8 mouse cellular contexts compared by ENCODE assay signal in the genomic region with DNA sequence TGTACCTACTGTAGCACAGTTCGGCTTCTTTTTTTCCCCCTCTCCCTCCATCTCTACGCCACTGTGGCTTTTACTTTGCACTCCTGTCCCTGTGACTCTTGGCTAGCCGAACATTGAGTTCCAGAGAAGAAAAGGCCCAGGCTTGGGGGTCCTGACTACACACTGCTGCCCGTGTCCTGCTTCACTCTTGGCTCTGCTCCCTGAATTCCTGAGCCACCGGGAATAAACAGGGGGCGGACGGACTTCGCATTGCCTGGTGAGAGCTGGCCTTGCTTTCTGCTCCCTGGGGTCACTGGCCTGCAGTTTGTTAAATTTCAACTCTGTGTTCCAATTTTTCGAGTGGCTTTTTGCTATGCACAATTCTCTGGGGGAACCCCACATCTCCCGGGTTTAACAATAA. TPM values are rescaled to one million over a fixed set of nuclear protein-coding genes. Genes with fewer than 3 reads are reported as not detected.
DNase-seq lines count a peak whose midpoint lies in the region; ATAC-seq and TF ChIP-seq lines count a peak whose summit lies in the region.

No protein-coding gene starts in this region.

- TF ChIP-seq POLR2A in small intestine, adult 2 months (IDR thresholded peaks at IDR 0.05; ENCODE audit: low read depth, low read length) = no peak

- no peaks in the 10 kb centered on the region for H3K36me3 ChIP-seq in hindbrain, embryonic 12.5 days
- H3K36me3 ChIP-seq in limb, embryonic 13.5 days = no peaks in the 10 kb centered on the region
- H3K36me3 ChIP-seq in small intestine, adult 2 months (ENCODE audit: control insufficient read depth, insufficient read depth, low read length) = no peaks in the 10 kb centered on the region

- ATAC-seq in hindbrain, embryonic 12.5 days (ENCODE audit: low FRiP score) = no peak
- ATAC-seq in limb, embryonic 13.5 days (ENCODE audit: low FRiP score, low read depth) = no peak

- no peak overlapping the region for H3K9ac ChIP-seq in hindbrain, embryonic 12.5 days
- peak overlapping the region; percentile 19; the same call in 1 of the 2 replicates for H3K9ac ChIP-seq in limb, embryonic 13.5 days

- no peak overlapping the region for H3K4me3 ChIP-seq in left cerebral cortex, adult 2 months
- no peak overlapping the region for H3K4me3 ChIP-seq in hindbrain, embryonic 12.5 days
- no peak overlapping the region for H3K4me3 ChIP-seq in limb, embryonic 13.5 days
- H3K4me3 ChIP-seq in small intestine, adult 2 months (ENCODE audit: low read depth, low read length) = no peak overlapping the region

- 21% methylated on average over 10 of the region's 10 CpGs for WGBS in hindbrain, embryonic 12.5 days
- 10% methylated on average over 10 of the region's 10 CpGs for WGBS in limb, embryonic 13.5 days
- WGBS in small intestine, adult 2 months = 59% methylated on average over 10 of the region's 10 CpGs

- no peak for DNase-seq in left cerebral cortex, adult 2 months (ENCODE audit: extremely low spot score in 1 of 2, low spot score in 2 of 2)
- no peak for DNase-seq in left cerebral cortex, adult 8-10 months (ENCODE audit: low spot score in 2 of 2)
- DNase-seq in layer of hippocampus, adult 9-11 months = no peak
- DNase-seq in left cerebral cortex, adult 9 months (ENCODE audit: low spot score in 2 of 2) = no peak
- no peak for DNase-seq in frontal cortex, postnatal 25 days (ENCODE audit: low spot score in 2 of 2)

- no peaks in the 10 kb centered on the region for H3K9me3 ChIP-seq in hindbrain, embryonic 12.5 days (replicated peaks)
- H3K9me3 ChIP-seq in limb, embryonic 13.5 days = no peaks in the 10 kb centered on the region

- no peak overlapping the region for H3K4me2 ChIP-seq in hindbrain, embryonic 12.5 days (replicated peaks)
- H3K4me2 ChIP-seq in limb, embryonic 13.5 days (replicated peaks) = peak overlapping the region; percentile 30; the same call in 1 of the 2 replicates

- intact Hi-C loops in left cerebral cortex, adult 2 months (cut with DNase I) = no loop called here

- peak overlapping the region; percentile 59 for H3K27ac ChIP-seq in left cerebral cortex, adult 2 months
- peak overlapping the region; percentile 55 for H3K27ac ChIP-seq in hindbrain, embryonic 12.5 days
- H3K27ac ChIP-seq in limb, embryonic 13.5 days = peak overlapping the region; percentile 84; the same call in 1 of the 2 replicates
- H3K27ac ChIP-seq in small intestine, adult 2 months (ENCODE audit: insufficient read depth, low read depth, low read length) = 0 out of 2 replicates have a peak overlapping the region, but pooled peaks have one; percentile 25

- H3K27me3 ChIP-seq in hindbrain, embryonic 12.5 days = peaks cover 5% of the 10 kb centered on the region
- H3K27me3 ChIP-seq in limb, embryonic 13.5 days = no peaks in the 10 kb centered on the region
- H3K27me3 ChIP-seq in small intestine, adult 2 months (ENCODE audit: control insufficient read depth, insufficient read depth, low read length) = no peaks in the 10 kb centered on the region

- no peak for TF ChIP-seq CTCF in left cerebral cortex, adult 2 months (IDR thresholded peaks at IDR 0.05)
- TF ChIP-seq CTCF in small intestine, adult 2 months (IDR thresholded peaks at IDR 0.05; ENCODE audit: extremely low read depth, insufficient read length, insufficient replicate concordance, low read depth, low read length) = no peak

- H3K4me1 ChIP-seq in hindbrain, embryonic 12.5 days = peaks cover 17% of the 10 kb centered on the region
- H3K4me1 ChIP-seq in limb, embryonic 13.5 days = peaks cover 45% of the 10 kb centered on the region
- peaks cover 2% of the 10 kb centered on the region; the same call in 1 of the 2 replicates for H3K4me1 ChIP-seq in small intestine, adult 2 months (ENCODE audit: control insufficient read depth, insufficient read depth, insufficient read length, low read length)

RNA-seq across cellular contexts. Expression of gene Abca4, which starts 30.1 kb away (rescaled TPM):
- total RNA-seq in left cerebral cortex, adult 2 months (2021) = 1 to 10 TPM; 2.0 to 2.1 TPM
- total RNA-seq in left cerebral cortex, adult 8-10 months (2022) = 1 to 10 TPM; 3.1 to 3.3 (median 3.2) TPM
- polyA plus RNA-seq in hindbrain, embryonic 12.5 days (2016; fragmentation: Nextera tagmentation; extraction: Ambion mirVana) = 2.6 and 2.7 TPM in 2 replicates
- 0.83 and 1.3 TPM in 2 replicates for polyA plus RNA-seq in limb, embryonic 13.5 days (2015; fragmentation: Nextera tagmentation; extraction: Ambion mirVana)
- polyA plus RNA-seq in small intestine, adult 2 months (2012; rRNA removed) = 0.05 and 0.20 TPM in 2 replicates

Comparison
In these comparisons a context has a peak if more than half of its experiments do, and no peak if none do; other contexts are left out.
1. H3K27ac ChIP-seq: peak in every context shown above with its lines; median percentile 84 in limb, embryonic 13.5 days; 59 in left cerebral cortex, adult 2 months; 55 in hindbrain, embryonic 12.5 days; 25 in small intestine, adult 2 months.